Mouse (Mus musculus) heart, embryonic 10.5 days (tissue): ENCODE measurements around the gene Samd14. TPM values are rescaled to one million over a fixed set of nuclear protein-coding genes. Genes with fewer than 3 reads are reported as not detected.

ENCODE experiments used
- DNase-seq: peaks from one replicate; pipeline ENCODE4 v3.0.0-alpha.2; 2017; ENCODE audit warnings: low spot score
- H3K27ac ChIP-seq: fragments of 300-500 bp; sonication (generic); 2 replicates; pipeline ENCODE4 v1.5.1; 2016; ENCODE audit warnings: mild to moderate bottlenecking
- H3K27me3 ChIP-seq: fragments of 300-500 bp; sonication (generic); 2 replicates; pipeline ENCODE4 v1.6.1; 2016; ENCODE audit warnings: mild to moderate bottlenecking; ENCODE audit not compliant: poor library complexity, insufficient read depth, severe bottlenecking
- H3K36me3 ChIP-seq: fragments of 300-500 bp; sonication (generic); 2 replicates; pipeline ENCODE4 v1.6.1; 2016; ENCODE audit warnings: mild to moderate bottlenecking, moderate library complexity
- H3K4me1 ChIP-seq: fragments of 300-500 bp; sonication (generic); 2 replicates; pipeline ENCODE4 v1.6.1; 2016; ENCODE audit warnings: mild to moderate bottlenecking
- H3K4me3 ChIP-seq: fragments of 300-500 bp; sonication (generic); 2 replicates; pipeline ENCODE4 v1.5.1; 2016; ENCODE audit warnings: mild to moderate bottlenecking, moderate library complexity
- H3K9me3 ChIP-seq: fragments of 300-500 bp; sonication (generic); 2 replicates; pipeline ENCODE4 v1.6.1; 2016; ENCODE audit warnings: mild to moderate bottlenecking, moderate library complexity
- WGBS: fragments of 180-500 bp; shearing (Covaris S2); methylation state at CpG from one replicate; pipeline ENCODE4 v1.1.7; 2016; 5-methylcytosine and 5-hydroxymethylcytosine counted together
- polyA plus RNA-seq: library from polyadenylated mRNA; unstranded; fragments of >200 nt; fragmentation: Nextera tagmentation; extraction: Ambion mirVana; gene quantifications from 2 replicates; pipeline ENCODE4 v1.2.1, GENCODE M21; 2016

The Samd14 gene
- polyA plus RNA-seq, 1 experiment from 2014 or later = 18.8 TPM

DNA sequence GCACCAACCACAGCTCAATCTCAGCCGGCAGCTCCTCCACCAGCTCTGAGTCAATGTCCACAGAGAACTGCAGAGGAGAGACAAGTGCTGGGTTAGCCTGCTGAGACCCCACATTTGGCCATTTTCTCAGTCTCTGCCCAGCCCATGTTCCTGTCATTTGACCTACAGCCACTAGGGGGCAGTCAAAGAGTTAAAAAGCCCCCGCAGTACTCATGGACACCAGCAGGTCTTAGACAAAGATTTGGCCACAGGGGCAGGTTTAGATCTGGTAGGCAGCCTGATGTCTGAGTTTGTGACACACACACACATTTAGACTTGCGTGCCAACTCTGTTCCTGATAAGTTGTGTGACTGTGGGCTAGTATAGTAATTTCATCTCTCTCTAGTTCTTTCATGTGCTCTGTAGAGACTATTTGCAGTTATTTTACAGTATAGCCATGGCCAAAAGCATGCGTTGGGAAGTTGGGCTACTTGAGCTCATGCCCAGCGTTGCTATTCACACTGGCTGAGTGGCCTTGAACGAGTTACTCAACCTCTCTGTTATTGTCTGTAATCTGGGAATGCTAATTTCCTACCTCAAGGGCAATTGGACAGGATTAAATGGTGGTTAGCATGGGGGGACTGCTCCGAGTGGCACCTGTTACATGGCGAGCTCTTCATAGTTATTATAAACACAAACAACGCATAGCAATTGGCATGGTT, 37.5 kb downstream of the Samd14 start:
- no peak overlapping the region for H3K27ac ChIP-seq

DNA sequence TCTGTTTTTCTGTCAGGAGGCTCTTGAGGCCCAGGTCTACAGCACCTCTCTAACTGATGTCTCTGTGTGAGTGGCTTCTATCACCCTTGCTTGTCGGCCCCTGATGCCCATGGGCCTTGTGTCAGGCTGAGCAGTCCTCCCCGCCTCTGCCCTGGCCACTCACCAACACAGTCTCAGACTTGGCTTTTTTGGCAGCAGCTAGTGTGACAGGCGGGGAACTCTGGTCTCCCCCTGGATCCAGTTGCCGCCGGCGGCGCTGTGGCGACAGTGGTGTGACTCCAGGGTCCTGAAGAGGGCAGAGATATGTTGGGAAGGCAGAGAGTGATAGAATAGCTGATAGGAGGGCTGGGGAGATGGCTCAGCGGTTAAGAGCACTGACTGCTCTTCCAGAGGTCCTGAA, 43.4 kb downstream of the Samd14 start:
- Histone ChIP-seq H3K36me3 (peaks cover 64% of the 10 kb centered on the region), H3K27ac (no peak overlapping the region), H3K4me3 (no peak overlapping the region), H3K9me3 (no peaks in the 10 kb centered on the region), H3K27me3 (peaks cover 21% of the 10 kb centered on the region), H3K4me1 (peaks cover 13% of the 10 kb centered on the region)
- WGBS = 48% methylated on average over 9 of the region's 9 CpGs
- DNase-seq = no peak

More for the DNA sequence above, 37.5 kb downstream of the Samd14 start:
- DNase-seq = no peak
- Histone ChIP-seq H3K4me3 (no peak overlapping the region), H3K27me3 (peaks cover 28% of the 10 kb centered on the region), H3K36me3 (peaks cover 39% of the 10 kb centered on the region), H3K9me3 (no peaks in the 10 kb centered on the region), H3K4me1 (peaks cover 8% of the 10 kb centered on the region; the same call in 1 of the 2 replicates)
- 54% methylated on average over 9 of the region's 9 CpGs for WGBS

DNA sequence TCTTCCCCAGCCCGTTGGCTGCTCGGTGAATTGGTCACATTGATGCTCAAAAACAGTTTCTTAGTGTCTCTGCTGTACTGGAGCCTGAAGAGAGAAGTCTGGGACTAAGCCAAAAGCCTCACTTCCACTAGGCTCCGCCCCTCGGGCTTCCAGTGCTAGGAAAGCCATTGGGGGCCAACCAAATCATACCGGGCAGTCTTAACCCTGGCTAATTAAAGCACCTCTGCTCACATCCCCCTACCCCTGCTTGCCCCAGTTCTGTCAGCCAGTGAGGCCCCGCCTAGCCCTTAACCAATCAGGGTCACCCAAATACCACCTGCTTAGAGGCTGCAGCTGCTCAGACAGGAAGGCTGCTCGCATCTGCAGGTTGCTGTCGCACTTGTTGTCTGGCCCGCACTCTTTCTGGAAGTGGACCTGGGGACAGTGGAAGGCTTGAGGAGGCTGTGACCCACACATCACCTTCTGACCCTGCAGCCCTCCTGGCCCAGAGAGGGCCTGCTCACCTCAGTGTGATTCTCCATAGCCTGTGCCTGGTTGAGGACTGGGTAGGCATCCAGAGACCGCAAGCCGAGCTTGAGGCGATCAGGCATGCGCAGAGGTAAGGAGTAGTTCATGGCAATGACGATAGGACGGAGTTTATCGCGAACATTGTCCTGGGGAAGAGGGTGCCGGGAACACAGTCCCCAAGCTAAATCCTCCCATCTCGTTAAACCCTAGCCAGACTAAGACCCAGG, 47.3 kb downstream of the Samd14 start:
- Histone ChIP-seq H3K36me3 (peaks cover 83% of the 10 kb centered on the region), H3K4me3 (no peak overlapping the region), H3K4me1 (peaks cover 13% of the 10 kb centered on the region), H3K27ac (no peak overlapping the region), H3K27me3 (peaks cover 24% of the 10 kb centered on the region), H3K9me3 (no peaks in the 10 kb centered on the region)
- DNase-seq = no peak
- 37% methylated on average over 19 of the region's 19 CpGs for WGBS

DNA sequence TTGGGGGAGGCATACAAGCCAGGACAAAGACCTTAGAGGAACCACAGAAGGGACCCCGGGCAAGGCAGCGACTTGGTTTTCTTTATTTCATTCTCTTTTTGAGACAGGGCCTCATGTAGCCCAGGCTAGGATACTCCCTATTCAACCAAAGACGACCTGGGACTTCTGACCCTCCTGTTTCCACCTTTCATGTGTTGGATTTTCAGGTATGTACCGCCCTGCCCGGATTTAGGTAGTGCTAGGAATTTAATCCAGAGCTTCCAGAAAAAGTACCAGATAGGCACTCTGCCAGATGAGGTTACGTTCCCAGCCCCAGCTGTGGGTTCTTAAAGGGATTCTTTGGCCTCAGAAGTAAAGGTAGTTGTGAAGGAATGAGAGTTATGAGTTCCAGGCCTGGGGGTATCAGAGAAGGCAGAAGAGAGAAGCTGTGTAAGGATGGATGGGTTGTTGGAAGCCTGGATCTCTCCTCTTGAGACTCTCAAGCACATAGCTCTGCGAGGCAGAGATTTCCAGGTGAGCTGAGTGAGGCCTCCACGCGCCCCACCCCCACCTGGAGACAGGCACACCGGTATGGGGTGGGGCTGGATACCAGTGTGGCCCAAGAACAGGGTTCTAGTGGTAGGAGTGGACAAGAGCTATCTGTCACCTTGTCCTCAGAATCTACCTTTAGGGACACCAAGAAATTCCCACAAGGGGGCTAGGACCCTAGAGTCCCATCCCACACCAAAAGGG, 59.7 kb downstream of the Samd14 start:
- H3K27me3 ChIP-seq = peaks cover under 1% of the 10 kb centered on the region
- no peak overlapping the region for H3K4me3 ChIP-seq
- H3K9me3 ChIP-seq = no peaks in the 10 kb centered on the region
- peaks cover 12% of the 10 kb centered on the region for H3K36me3 ChIP-seq
- WGBS = 79% methylated on average over 10 of the region's 10 CpGs
- H3K4me1 ChIP-seq = peaks cover 60% of the 10 kb centered on the region
- H3K27ac ChIP-seq = peak overlapping the region; percentile 85
- DNase-seq = no peak

DNA sequence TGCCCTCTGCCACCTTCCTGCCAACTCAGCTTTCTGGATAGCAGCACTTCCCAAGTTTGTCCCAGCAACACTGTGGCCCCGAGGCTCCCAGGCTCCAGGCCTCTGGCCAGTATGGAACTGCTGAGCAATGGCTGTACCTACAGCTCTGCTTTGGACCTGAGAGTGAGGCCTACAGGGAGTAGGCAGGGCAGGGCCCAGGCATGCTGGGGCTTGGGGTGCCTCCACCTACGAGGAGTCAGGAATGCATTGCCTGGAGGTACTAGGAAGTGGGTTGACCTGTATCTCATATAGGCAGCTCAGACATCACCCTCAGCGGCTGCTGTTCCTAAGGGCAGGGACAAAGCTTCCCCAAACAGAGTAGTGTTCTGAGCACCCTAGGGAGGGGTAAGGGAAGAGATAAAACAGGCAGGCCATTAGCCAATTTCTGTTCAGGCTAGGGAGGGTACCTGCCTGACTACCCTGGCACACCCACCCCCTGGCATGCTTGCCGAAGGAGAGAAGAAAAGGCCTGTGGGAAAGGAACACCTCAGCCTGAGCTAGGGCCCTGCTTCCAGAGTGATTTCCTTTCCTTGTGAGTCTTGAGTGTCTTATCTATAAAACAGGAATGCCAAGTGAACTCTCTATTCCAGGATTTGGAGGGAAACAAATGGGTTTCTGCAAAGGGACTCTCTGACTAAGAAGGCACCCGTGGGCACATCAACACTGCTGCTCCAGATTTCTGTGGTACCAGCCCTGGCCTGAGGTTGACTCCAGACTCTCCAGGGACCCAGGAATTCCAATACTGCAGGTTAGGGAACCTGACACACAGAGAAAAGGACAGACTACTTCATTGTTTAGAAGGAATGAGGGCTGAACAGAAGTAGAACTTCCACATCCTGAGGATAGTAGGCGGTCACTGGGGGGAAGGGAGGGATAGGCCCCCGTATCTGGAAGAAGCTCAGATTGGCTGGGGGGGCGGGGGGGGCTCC, 60.7 kb downstream of the Samd14 start:
- no peak overlapping the region; the same call in 1 of the 2 replicates for H3K4me3 ChIP-seq
- H3K27me3 ChIP-seq = peaks cover 11% of the 10 kb centered on the region
- peaks cover 70% of the 10 kb centered on the region for H3K4me1 ChIP-seq
- H3K9me3 ChIP-seq = no peaks in the 10 kb centered on the region
- no peak for DNase-seq
- 56% methylated on average over 8 of the region's 8 CpGs for WGBS
- H3K27ac ChIP-seq = peak overlapping the region; percentile 85
- peaks cover 9% of the 10 kb centered on the region for H3K36me3 ChIP-seq

DNA sequence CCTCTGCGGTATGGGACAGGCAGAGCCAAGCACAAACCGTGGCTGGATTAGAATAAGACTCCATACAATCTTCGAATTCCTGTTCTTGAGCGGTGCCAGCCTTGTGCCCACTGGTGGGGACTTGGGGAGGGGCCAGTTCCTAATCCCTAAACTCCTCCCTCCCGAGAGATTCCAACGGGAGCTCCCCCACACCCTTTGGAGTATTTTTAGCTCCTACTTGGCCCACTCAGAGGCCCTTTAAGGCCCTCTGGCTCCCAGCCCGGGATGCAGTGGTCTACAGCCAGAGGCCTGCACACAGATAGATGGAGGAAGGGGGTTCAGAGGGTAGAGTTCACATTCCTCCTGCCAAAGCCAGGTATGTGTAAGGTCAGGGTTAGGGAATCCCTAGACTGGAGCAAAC, 61.6 kb downstream of the Samd14 start:
- Histone ChIP-seq H3K4me3 (peak overlapping the region; percentile 32), H3K4me1 (peaks cover 78% of the 10 kb centered on the region), H3K36me3 (peaks cover 3% of the 10 kb centered on the region; the same call in 1 of the 2 replicates), H3K27ac (peak overlapping the region; percentile 85), H3K9me3 (no peaks in the 10 kb centered on the region), H3K27me3 (peaks cover 18% of the 10 kb centered on the region)
- no peak for DNase-seq
- 31% methylated on average over 7 of the region's 7 CpGs for WGBS

DNA sequence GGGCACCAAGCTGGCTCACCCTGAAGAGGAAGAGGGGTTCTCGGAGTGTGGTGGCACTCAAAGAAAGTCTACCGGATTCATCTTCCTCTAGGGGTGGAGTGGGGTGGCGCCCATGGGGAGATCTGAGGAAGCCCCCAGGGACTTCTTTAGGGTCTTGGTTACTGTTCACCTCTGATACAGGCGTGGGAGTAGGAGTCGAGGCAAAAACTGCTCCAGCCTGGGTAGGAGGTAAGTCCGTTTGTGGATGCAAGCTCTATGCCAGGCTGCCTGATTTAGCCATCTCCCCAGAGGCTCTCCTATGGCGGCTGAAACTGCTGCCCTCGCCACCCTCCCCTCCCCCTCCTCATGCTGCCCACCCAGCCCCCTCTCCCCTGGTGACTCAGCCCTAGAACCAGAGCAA, 62.5 kb downstream of the Samd14 start:
- Histone ChIP-seq H3K27ac (peak overlapping the region; percentile 85), H3K36me3 (peaks cover 3% of the 10 kb centered on the region; the same call in 1 of the 2 replicates), H3K4me3 (no peak overlapping the region), H3K4me1 (peaks cover 85% of the 10 kb centered on the region), H3K27me3 (peaks cover 25% of the 10 kb centered on the region), H3K9me3 (no peaks in the 10 kb centered on the region)
- 67% methylated on average over 8 of the region's 8 CpGs for WGBS
- no peak for DNase-seq

DNA sequence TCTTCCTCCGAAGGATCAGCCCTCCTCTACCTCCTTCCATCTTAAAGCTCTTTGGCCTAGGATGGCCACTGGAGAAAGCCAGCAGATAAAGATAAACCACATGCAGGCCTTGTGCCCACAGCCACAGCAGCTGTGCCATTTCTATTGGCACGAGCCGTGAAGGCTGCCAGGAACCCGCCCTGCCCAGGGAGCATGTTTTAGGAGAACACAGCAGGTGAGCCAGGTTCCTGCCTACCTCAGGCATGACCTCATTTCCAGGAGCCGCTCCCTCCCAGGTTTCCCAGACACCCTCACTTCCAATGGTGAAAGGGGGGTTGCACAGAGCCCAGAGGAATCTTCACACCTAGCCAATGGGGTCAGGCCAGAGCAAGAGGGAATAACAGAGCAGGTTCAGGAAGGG, 63.1 kb downstream of the Samd14 start:
- no peaks in the 10 kb centered on the region for H3K36me3 ChIP-seq
- no peak overlapping the region for H3K4me3 ChIP-seq
- peaks cover 31% of the 10 kb centered on the region for H3K27me3 ChIP-seq
- no peak for DNase-seq
- no peaks in the 10 kb centered on the region for H3K9me3 ChIP-seq
- peaks cover 86% of the 10 kb centered on the region for H3K4me1 ChIP-seq
- H3K27ac ChIP-seq = peak overlapping the region; percentile 85; the same call in 1 of the 2 replicates
- 71% methylated on average over 5 of the region's 5 CpGs for WGBS

DNA sequence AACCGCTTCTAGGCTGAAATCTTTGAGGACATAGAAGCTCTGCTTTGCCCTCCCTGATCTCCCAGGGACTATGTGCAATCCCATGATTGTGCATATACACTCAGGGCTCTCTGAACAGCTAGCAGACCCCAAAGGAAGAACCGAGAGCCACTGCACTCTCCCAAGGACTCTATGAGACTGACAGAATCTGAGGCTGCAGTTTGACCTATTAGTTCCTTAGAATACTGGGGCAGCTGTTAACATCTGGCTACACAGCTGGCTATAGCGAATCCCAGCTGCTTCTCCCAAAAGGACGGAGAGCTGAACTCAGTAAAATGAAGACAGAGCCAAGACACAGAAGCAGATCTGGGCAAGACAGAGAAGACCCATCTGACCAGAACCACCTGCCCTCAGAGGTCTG, 64.2 kb downstream of the Samd14 start:
- WGBS = 81% methylated on average over 4 of the region's 4 CpGs
- no peaks in the 10 kb centered on the region for H3K9me3 ChIP-seq
- H3K27me3 ChIP-seq = peaks cover 42% of the 10 kb centered on the region
- no peak for DNase-seq
- H3K27ac ChIP-seq = no peak overlapping the region
- H3K4me1 ChIP-seq = peaks cover 86% of the 10 kb centered on the region
- H3K4me3 ChIP-seq = no peak overlapping the region
- no peaks in the 10 kb centered on the region for H3K36me3 ChIP-seq

DNA sequence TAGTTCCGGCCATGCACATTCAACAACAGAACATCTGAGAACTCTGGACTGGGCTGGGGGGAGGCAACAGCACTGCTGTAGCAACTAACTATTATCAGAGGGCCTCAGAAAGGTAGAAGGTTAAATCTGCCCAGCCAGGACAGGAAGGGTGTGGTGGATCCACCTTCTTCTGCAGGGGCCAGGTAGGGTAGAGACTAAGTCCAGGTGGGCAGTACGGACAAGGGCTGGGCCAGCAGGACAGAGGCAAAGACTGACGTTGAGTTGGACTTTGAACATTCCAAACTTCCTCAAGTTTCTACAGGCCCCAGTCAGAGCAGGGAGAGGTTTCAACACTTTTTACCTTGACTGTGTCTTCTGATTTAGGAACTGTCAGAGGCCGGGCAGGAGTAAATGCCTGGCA, 65.0 kb downstream of the Samd14 start:
- WGBS = 61% methylated on average over 4 of the region's 4 CpGs
- H3K9me3 ChIP-seq = no peaks in the 10 kb centered on the region
- no peak for DNase-seq
- peaks cover 47% of the 10 kb centered on the region for H3K27me3 ChIP-seq
- no peaks in the 10 kb centered on the region for H3K36me3 ChIP-seq
- H3K4me1 ChIP-seq = peaks cover 86% of the 10 kb centered on the region
- peak overlapping the region; percentile 73; the same call in 1 of the 2 replicates for H3K4me3 ChIP-seq
- H3K27ac ChIP-seq = no peak overlapping the region

DNA sequence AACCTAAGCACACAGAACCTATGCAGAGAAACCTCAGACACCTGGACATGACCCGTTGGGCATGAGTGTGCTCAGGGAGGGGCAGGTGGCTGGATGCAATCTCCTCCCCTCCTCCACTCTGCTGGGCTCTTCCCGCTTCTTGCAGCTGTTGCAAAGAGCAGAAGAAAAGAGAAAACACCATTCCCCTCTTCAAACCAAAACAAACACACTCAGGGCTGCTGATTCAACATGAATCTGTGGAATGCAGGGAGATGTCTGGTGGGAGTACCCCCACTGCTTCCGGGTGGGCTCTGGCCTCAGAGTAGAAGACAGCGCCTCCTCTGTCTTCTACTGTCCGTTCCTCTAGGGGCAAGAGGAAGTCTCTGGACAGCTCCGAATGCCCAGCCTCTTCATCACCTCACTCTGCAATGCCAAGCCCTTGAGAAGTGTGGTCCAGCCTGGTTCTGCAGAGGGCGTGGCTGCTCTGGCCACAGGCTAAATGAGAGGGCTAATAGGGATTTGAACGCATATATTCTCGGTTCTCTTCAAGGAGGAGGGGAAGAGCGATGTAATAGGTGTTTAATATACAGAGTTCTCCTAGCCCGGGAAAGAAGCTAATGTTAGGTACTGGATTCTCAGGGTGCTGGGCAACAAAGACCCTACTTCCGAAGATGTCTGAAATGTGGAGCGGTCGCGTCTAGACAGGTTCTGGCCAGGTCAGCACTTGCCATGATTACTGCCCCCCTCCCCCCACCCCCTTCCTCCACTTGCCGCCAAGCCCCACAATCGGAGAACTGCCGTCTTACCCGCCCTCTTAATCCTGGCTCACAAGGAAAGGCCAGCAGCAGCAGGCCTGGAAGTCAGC, 65.7 kb downstream of the Samd14 start:
- H3K27me3 ChIP-seq = peaks cover 47% of the 10 kb centered on the region
- no peaks in the 10 kb centered on the region for H3K9me3 ChIP-seq
- H3K27ac ChIP-seq = peak overlapping the region; percentile 87
- 7% methylated on average over 19 of the region's 19 CpGs for WGBS
- peak overlapping the region; percentile 73 for H3K4me3 ChIP-seq
- DNase-seq = no peak
- H3K36me3 ChIP-seq = no peaks in the 10 kb centered on the region
- peaks cover 86% of the 10 kb centered on the region for H3K4me1 ChIP-seq
